ENCODE assay signal across 11 mouse cellular contexts in the genomic region with DNA sequence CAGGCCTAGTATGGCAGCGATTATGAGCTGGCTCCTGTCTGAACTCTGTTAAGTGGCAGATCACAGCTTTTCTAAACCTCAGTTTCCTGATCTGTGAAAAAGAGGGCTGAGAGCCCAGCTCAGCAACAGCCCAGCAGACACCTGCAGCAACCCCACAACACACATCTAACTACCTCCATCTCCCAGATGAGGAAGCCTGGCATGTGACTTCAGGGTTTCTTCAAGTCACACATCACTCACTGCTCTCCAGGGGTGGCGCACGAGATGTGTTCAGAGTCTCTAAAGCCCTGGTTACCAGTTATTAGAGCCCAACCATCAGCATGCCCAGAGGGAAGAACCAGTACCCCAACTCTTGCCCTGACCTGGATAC. TPM values are rescaled to one million over a fixed set of nuclear protein-coding genes. Genes with fewer than 3 reads are reported as not detected.
DNase-seq lines count a peak whose midpoint lies in the region; ATAC-seq lines count a peak whose summit lies in the region.
"Had no signal": no experiment of that assay in that cellular context is flagged by ENCODE, and none has a peak within 500 bp of the region (broad histone marks: within the 10 kb centered on the region; RNA-seq: fewer than 3 reads in every experiment).

No protein-coding gene starts in this region.

- H3K4me3 ChIP-seq in midbrain, embryonic 11.5 days (ENCODE audit: low read depth, low read length), result peak overlapping the region; percentile 46
- no peak overlapping the region for H3K4me3 ChIP-seq in midbrain, embryonic 16.5 days (ENCODE audit: low read depth, low read length)
- no peak overlapping the region for H3K4me3 ChIP-seq in liver, embryonic 15.5 days (replicated peaks)

- ATAC-seq in CD4-positive, CD25-positive, alpha-beta regulatory T cell, adult 4 months, result no peak
- ATAC-seq in midbrain, embryonic 11.5 days (ENCODE audit: low FRiP score), result no peak
- no peak for ATAC-seq in midbrain, embryonic 16.5 days
- no peak for ATAC-seq in liver, embryonic 15.5 days (ENCODE audit: insufficient read depth)
- ATAC-seq in erythroid progenitor cell, adult 5-6 weeks (replicated peaks; ENCODE audit: low FRiP score, poor library complexity, severe bottlenecking), result no peak

- no peaks in the 10 kb centered on the region for H3K27me3 ChIP-seq in midbrain, embryonic 11.5 days (ENCODE audit: control insufficient read depth, insufficient read depth, low read length)
- no peaks in the 10 kb centered on the region for H3K27me3 ChIP-seq in midbrain, embryonic 16.5 days (ENCODE audit: control insufficient read depth, insufficient read depth, low read depth, low read length)
- 0 out of 2 replicates have a peak, but pooled peaks cover 4% of the 10 kb centered on the region for H3K27me3 ChIP-seq in liver, embryonic 15.5 days
- H3K27me3 ChIP-seq: liver, embryonic 13.5 days had no signal

- no peak overlapping the region for H3K27ac ChIP-seq in midbrain, embryonic 11.5 days (ENCODE audit: low read depth, low read length)
- H3K27ac ChIP-seq in midbrain, embryonic 16.5 days (ENCODE audit: low read length), result no peak overlapping the region
- H3K27ac ChIP-seq in liver, embryonic 15.5 days (replicated peaks), result no peak overlapping the region
- H3K27ac ChIP-seq: liver, embryonic 13.5 days had no signal

- no peaks in the 10 kb centered on the region for H3K36me3 ChIP-seq in midbrain, embryonic 11.5 days (ENCODE audit: control insufficient read depth, insufficient read depth, low read length)
- no peaks in the 10 kb centered on the region for H3K36me3 ChIP-seq in midbrain, embryonic 16.5 days (ENCODE audit: control insufficient read depth, insufficient read depth, low read length)
- no peaks in the 10 kb centered on the region for H3K36me3 ChIP-seq in liver, embryonic 15.5 days (replicated peaks)
- H3K36me3 ChIP-seq: liver, embryonic 13.5 days had no signal

- H3K9me3 ChIP-seq in midbrain, embryonic 11.5 days (ENCODE audit: control insufficient read depth, low read length), result no peaks in the 10 kb centered on the region
- no peaks in the 10 kb centered on the region for H3K9me3 ChIP-seq in midbrain, embryonic 16.5 days (replicated peaks; ENCODE audit: control insufficient read depth, low read length, poor library complexity, severe bottlenecking)
- H3K9me3 ChIP-seq in liver, embryonic 15.5 days (replicated peaks), result no peaks in the 10 kb centered on the region
- H3K9me3 ChIP-seq: liver, embryonic 13.5 days had no signal

- H3K9ac ChIP-seq in midbrain, embryonic 11.5 days (ENCODE audit: low read length), result peak overlapping the region; percentile 86
- no peak overlapping the region for H3K9ac ChIP-seq in midbrain, embryonic 16.5 days (ENCODE audit: low read depth, low read length)
- H3K9ac ChIP-seq in liver, embryonic 15.5 days, result no peak overlapping the region

- 45% methylated on average over 3 of the region's 3 CpGs for WGBS in midbrain, embryonic 11.5 days
- WGBS in midbrain, embryonic 16.5 days, result 29% methylated on average over 3 of the region's 3 CpGs
- WGBS in liver, embryonic 15.5 days (ENCODE audit: insufficient replicate concordance), result 49% methylated on average over 3 of the region's 3 CpGs

- H3K4me1 ChIP-seq in midbrain, embryonic 11.5 days (ENCODE audit: control insufficient read depth, insufficient read depth, low read length), result peaks cover 33% of the 10 kb centered on the region
- H3K4me1 ChIP-seq in midbrain, embryonic 16.5 days (ENCODE audit: control insufficient read depth, insufficient read depth, low read length), result peaks cover 22% of the 10 kb centered on the region
- H3K4me1 ChIP-seq in liver, embryonic 15.5 days (replicated peaks), result peaks cover 21% of the 10 kb centered on the region

- DNase-seq in CD4-positive, CD25-positive, alpha-beta regulatory T cell, adult 2 months (ENCODE audit: low read depth, low spot score), result peak; percentile 20
- DNase-seq in midbrain, embryonic 11.5 days (ENCODE audit: low spot score, missing footprints), result peak; percentile 90
- peak; percentile 59 to 73 for DNase-seq in thymus, postnatal 36 days
- no peak for DNase-seq in cerebellum, postnatal 14 days
- DNase-seq: adrenal gland, adult 8-10 months; liver, embryonic 13.5 days had no signal

- H3K4me2 ChIP-seq in midbrain, embryonic 11.5 days, result peak overlapping the region; percentile 88
- H3K4me2 ChIP-seq in midbrain, embryonic 16.5 days (ENCODE audit: low read length), result no peak overlapping the region
- peak overlapping the region; percentile 45; the same call in 1 of the 2 replicates for H3K4me2 ChIP-seq in liver, embryonic 15.5 days

RNA-seq across cellular contexts. Expression of a gene that starts 1.5 kb away (rescaled TPM):
- 10 to 100 TPM in 1 of 2 experiments, 1 to 10 TPM in 1; 7.6 to 16.5 TPM for polyA plus RNA-seq in CD4-positive, CD25-positive, alpha-beta regulatory T cell, adult 4 months (2017; shearing (Covaris generic))
- polyA plus RNA-seq in midbrain, embryonic 11.5 days (2014; fragmentation: Nextera tagmentation; extraction: Ambion mirVana), result 17.0 and 18.8 TPM in 2 replicates
- polyA plus RNA-seq in midbrain, embryonic 16.5 days (2015; fragmentation: Nextera tagmentation; extraction: Ambion mirVana), result 9.8 and 10.6 TPM in 2 replicates
- polyA plus RNA-seq in liver, embryonic 15.5 days (2015; fragmentation: Nextera tagmentation; extraction: Ambion mirVana), result 3.3 and 4.1 TPM in 2 replicates
- 1.3 TPM in 1 of 2 replicates, not detected in the other for total RNA-seq in erythroid progenitor cell, adult 5-6 weeks (2015; ENCODE audit: low replicate concordance)
- total RNA-seq in erythroid progenitor cell, adult 5-6 weeks (2017; ENCODE audit: low replicate concordance), result 0.13 TPM in 1 of 2 replicates, not detected in the other
- polyA plus RNA-seq: erythroblast, embryonic 14.5 days had no signal

Comparison
In these comparisons a context has a peak if more than half of its experiments do, and no peak if none do; other contexts are left out.
1. DNase-seq: peak in CD4-positive, CD25-positive, alpha-beta regulatory T cell, adult 2 months (single experiment), midbrain, embryonic 11.5 days (single experiment) and thymus, postnatal 36 days (2 of 2); none in cerebellum, postnatal 14 days (0 of 2).